Mouse (Mus musculus) liver, embryonic 14.5 days (tissue): Measurements from ENCODE around the gene Fgf22. TPM values are rescaled to one million over a fixed set of nuclear protein-coding genes. Genes with fewer than 3 reads are reported as not detected.

ENCODE experiments used
- ATAC-seq: fragments of 200-750 bp; cut with Nextera tagmentation; 2 replicates; pipeline ENCODE4 v1.8.0; 2017; ENCODE audit warnings: moderate number of reproducible peaks, mild to moderate bottlenecking, moderate library complexity; ENCODE audit not compliant: insufficient read depth
- DNase-seq, 3 experiments: peaks; one replicate each; pipeline ENCODE4 v3.0.0-alpha.2; 2012 to 2013; ENCODE audit warnings: low read depth in 3 of 3, low spot score in 3 of 3
- H3K27ac ChIP-seq: fragments of 300-500 bp; sonication (generic); 2 replicates; pipeline ENCODE4 v1.5.1; 2014; ENCODE audit warnings: moderate library complexity, mild to moderate bottlenecking, control low read depth, inconsistent platforms
- H3K27me3 ChIP-seq: fragments of 300-500 bp; sonication (generic); 2 replicates; pipeline ENCODE4 v1.6.1; 2014; ENCODE audit warnings: mild to moderate bottlenecking, low read length, moderate library complexity; ENCODE audit not compliant: control insufficient read depth, insufficient read depth
- H3K36me3 ChIP-seq: fragments of 300-500 bp; sonication (generic); replicated peaks from 2 replicates; pipeline ENCODE4 v1.6.1; 2014; ENCODE audit warnings: low read depth; ENCODE audit not compliant: control insufficient read depth, insufficient read depth
- H3K4me1 ChIP-seq, 2 experiments: fragments of 200-500 bp in 1 of 2; fragments of 300-500 bp in 1 of 2; sonication (generic) in 1 of 2; replicated peaks; 2 replicates each; pipeline ENCODE4 v1.6.1; 2012 to 2014; ENCODE audit warnings: antibody characterized with exemption in 1 of 2, inconsistent platforms in 1 of 2, low read length in 1 of 2; ENCODE audit not compliant: control insufficient read depth in 2 of 2, insufficient read depth in 2 of 2
- H3K4me2 ChIP-seq: fragments of 300-500 bp; sonication (generic); 2 replicates; pipeline ENCODE4 v1.6.1; 2014; ENCODE audit warnings: low read depth, mild to moderate bottlenecking, control low read depth, moderate library complexity
- H3K4me3 ChIP-seq, 2 experiments: fragments of 200-500 bp in 1 of 2; fragments of 300-500 bp in 1 of 2; sonication (generic) in 1 of 2; 2 replicates each; pipeline ENCODE4 v1.5.1; 2012 to 2014; ENCODE audit warnings: low read depth in 2 of 2, low read length in 2 of 2, mild to moderate bottlenecking in 2 of 2, control low read depth in 1 of 2, inconsistent platforms in 1 of 2, moderate library complexity in 1 of 2; ENCODE audit not compliant: insufficient read depth in 1 of 2
- H3K9ac ChIP-seq: fragments of 300-500 bp; sonication (generic); replicated peaks from 2 replicates; pipeline ENCODE4 v1.6.1; 2014; ENCODE audit warnings: mild to moderate bottlenecking, control low read depth, moderate library complexity
- H3K9me3 ChIP-seq: fragments of 300-500 bp; sonication (generic); 2 replicates; pipeline ENCODE4 v1.6.1; 2016; ENCODE audit warnings: low read length, mixed read lengths; ENCODE audit not compliant: control insufficient read depth
- CTCF ChIP-seq: IDR thresholded peaks from 2 replicates; pipeline ENCODE4 v1.5.1; 2016; ENCODE audit warnings: antibody characterized with exemption, low read depth, control low read depth
- EP300 ChIP-seq: IDR thresholded peaks from 2 replicates; pipeline ENCODE4 v1.6.1; 2016; ENCODE audit warnings: antibody characterized with exemption, low read depth
- whole genome bisulfite sequencing: fragments of 180-500 bp; shearing (Covaris S2); extraction: QIAGEN DNeasy Blood & Tissue Kit; methylation state at CpG from one replicate; pipeline ENCODE4 v1.1.7; 2014; ENCODE audit not compliant: insufficient replicate concordance; 5-methylcytosine and 5-hydroxymethylcytosine counted together
- polyA plus RNA-seq, 2 experiments: library from polyadenylated mRNA; depleted of rRNA in 1 of 2; stranded (reverse) in 1 of 2; unstranded in 1 of 2; fragments of >200 nt; fragmentation: Nextera tagmentation in 1 of 2; extraction: Ambion mirVana in 1 of 2; gene quantifications; 2 replicates each; pipeline versions ENCODE4 v1.2.1 to v1.2.3; 2012 to 2014

Gene Fgf22
- polyA plus RNA-seq, 2 experiments = not detected

- Histone ChIP-seq H3K4me2 (peak overlapping the region; percentile 31), H3K27me3 (no peaks in the 10 kb centered on the region), H3K36me3 (no peaks in the 10 kb centered on the region), H3K4me1 (peaks cover 6 to 19% of the 10 kb centered on the region in 2 experiments), H3K4me3 (no peak overlapping the region; a peak in 1 of 4 replicates), H3K9me3 (no peaks in the 10 kb centered on the region), H3K27ac (no peak overlapping the region), H3K9ac (no peak overlapping the region)
- DNase-seq (peak in 1 of 3 experiments; percentile 26), ATAC-seq (peak; percentile 47; the same call in 1 of the 2 replicates)
- TF ChIP-seq CTCF (no peak), EP300 (no peak)
- WGBS = 53% methylated on average over 11 of the region's 11 CpGs
Measured at GRCm38 (mm10) chr10:79802331-79802971, 47.6 kb downstream of the Fgf22 start.

- ATAC-seq = no peak
Measured at GRCm38 (mm10) chr10:79803716-79804323, 48.9 kb downstream of the Fgf22 start.

GRCm38 (mm10) chr10:79805636-79806035, 50.8 kb downstream of the Fgf22 start:
- ATAC-seq = no peak
- no peak overlapping the region for H3K4me3 ChIP-seq
- no peaks in the 10 kb centered on the region for H3K9me3 ChIP-seq
- no peak overlapping the region for H3K4me2 ChIP-seq
- TF ChIP-seq EP300 (no peak), CTCF (no peak)
- no peak overlapping the region for H3K9ac ChIP-seq
- H3K36me3 ChIP-seq = no peaks in the 10 kb centered on the region
- 32% methylated on average over 11 of the region's 11 CpGs for WGBS
- H3K4me1 ChIP-seq = peaks cover 6 to 9% of the 10 kb centered on the region in 2 experiments
- H3K27me3 ChIP-seq = no peaks in the 10 kb centered on the region
- no peak for DNase-seq
- H3K27ac ChIP-seq = no peak overlapping the region

More at GRCm38 (mm10) chr10:79803716-79804323, 48.9 kb downstream of the Fgf22 start:
- DNase-seq = no peak
- Histone ChIP-seq H3K27ac (no peak overlapping the region), H3K4me2 (no peak overlapping the region), H3K9ac (no peak overlapping the region), H3K4me3 (no peak overlapping the region), H3K9me3 (no peaks in the 10 kb centered on the region), H3K36me3 (no peaks in the 10 kb centered on the region), H3K4me1 (peaks cover 6 to 10% of the 10 kb centered on the region in 2 experiments), H3K27me3 (no peaks in the 10 kb centered on the region)
- 50% methylated on average over 29 of the region's 29 CpGs for WGBS
- TF ChIP-seq CTCF (no peak), EP300 (no peak)

GRCm38 (mm10) chr10:79806331-79806730, 51.5 kb downstream of the Fgf22 start:
- no peak for ATAC-seq
- WGBS = 72% methylated on average over 9 of the region's 9 CpGs

GRCm38 (mm10) chr10:79806972-79807371, 52.1 kb downstream of the Fgf22 start:
- H3K27ac ChIP-seq = no peak overlapping the region
- ATAC-seq (0 out of 2 replicates have a peak, but pooled peaks have one; percentile 27), DNase-seq (no peak)
- H3K9ac ChIP-seq = no peak overlapping the region
- H3K9me3 ChIP-seq = no peaks in the 10 kb centered on the region
- H3K4me3 ChIP-seq = no peak overlapping the region
- H3K36me3 ChIP-seq = no peaks in the 10 kb centered on the region
- peaks cover 6 to 9% of the 10 kb centered on the region in 2 experiments for H3K4me1 ChIP-seq
- no peak for TF ChIP-seq CTCF
- no peak for TF ChIP-seq EP300
- no peaks in the 10 kb centered on the region for H3K27me3 ChIP-seq
- H3K4me2 ChIP-seq = no peak overlapping the region
- WGBS = 67% methylated on average over 10 of the region's 10 CpGs

More at GRCm38 (mm10) chr10:79806331-79806730, 51.5 kb downstream of the Fgf22 start:
- Histone ChIP-seq H3K9ac (no peak overlapping the region), H3K36me3 (no peaks in the 10 kb centered on the region), H3K27me3 (no peaks in the 10 kb centered on the region), H3K4me1 (peaks cover 6 to 9% of the 10 kb centered on the region in 2 experiments), H3K4me2 (no peak overlapping the region), H3K9me3 (no peaks in the 10 kb centered on the region), H3K27ac (no peak overlapping the region), H3K4me3 (no peak overlapping the region)
- DNase-seq = no peak
- TF ChIP-seq EP300 (no peak), CTCF (no peak)
